Mouse (Mus musculus) midbrain, embryonic 13.5 days (tissue): ENCODE measurements around the gene Wdr72. TPM values are rescaled to one million over a fixed set of nuclear protein-coding genes. Genes with fewer than 3 reads are reported as not detected.

Source experiments
- ATAC-seq: fragments of 200-750 bp; cut with Nextera tagmentation; 2 replicates; pipeline ENCODE4 v1.8.0; 2017; ENCODE audit warnings: mild to moderate bottlenecking, moderate TSS enrichment, moderate library complexity
- H3K27ac ChIP-seq: fragments of 300-500 bp; sonication (generic); 2 replicates; pipeline ENCODE4 v1.5.1; 2015; ENCODE audit warnings: inconsistent platforms, mild to moderate bottlenecking, moderate library complexity
- H3K27me3 ChIP-seq: fragments of 300-500 bp; sonication (generic); 2 replicates; pipeline ENCODE4 v1.6.1; 2015; ENCODE audit warnings: mild to moderate bottlenecking, inconsistent platforms
- H3K36me3 ChIP-seq: fragments of 300-500 bp; sonication (generic); 2 replicates; pipeline ENCODE4 v1.6.1; 2015; ENCODE audit warnings: mild to moderate bottlenecking, inconsistent platforms
- H3K4me1 ChIP-seq: fragments of 300-500 bp; sonication (generic); replicated peaks from 2 replicates; pipeline ENCODE4 v1.6.1; 2015; ENCODE audit warnings: inconsistent platforms
- H3K4me2 ChIP-seq: fragments of 300-500 bp; sonication (generic); replicated peaks from 2 replicates; pipeline ENCODE4 v1.6.1; 2015; ENCODE audit warnings: moderate library complexity, mild to moderate bottlenecking, inconsistent platforms
- H3K4me3 ChIP-seq: fragments of 300-500 bp; sonication (generic); replicated peaks from 2 replicates; pipeline ENCODE4 v1.5.1; 2015; ENCODE audit warnings: mild to moderate bottlenecking, inconsistent platforms
- H3K9ac ChIP-seq: fragments of 300-500 bp; sonication (generic); replicated peaks from 2 replicates; pipeline ENCODE4 v1.6.1; 2015; ENCODE audit warnings: mild to moderate bottlenecking, inconsistent platforms
- H3K9me3 ChIP-seq: fragments of 300-500 bp; sonication (generic); 2 replicates; pipeline ENCODE4 v1.6.1; 2016; ENCODE audit warnings: mild to moderate bottlenecking, inconsistent platforms
- whole genome bisulfite sequencing: fragments of 180-500 bp; shearing (Covaris S2); methylation state at CpG from one replicate; pipeline ENCODE4 v1.1.7; 2015; 5-methylcytosine and 5-hydroxymethylcytosine counted together
- polyA plus RNA-seq: library from polyadenylated mRNA; unstranded; fragments of >200 nt; fragmentation: Nextera tagmentation; extraction: Ambion mirVana; gene quantifications from 2 replicates; pipeline ENCODE4 v1.2.1, GENCODE M21; 2015

Gene Wdr72
- 0.52 and 0.95 TPM in 2 replicates for polyA plus RNA-seq

- Histone ChIP-seq H3K4me1 (peaks cover 7% of the 10 kb centered on the region), H3K4me3 (no peak within 1 kb of the TSS; the same call in 1 of the 2 replicates), H3K4me2 (peak within 1 kb of the TSS; percentile 47), H3K36me3 (no peaks in the 10 kb centered on the region), H3K9ac (0 out of 2 replicates have a peak within 1 kb of the TSS, but pooled peaks have one; percentile 33), H3K9me3 (no peaks in the 10 kb centered on the region), H3K27ac (no peak within 1 kb of the TSS), H3K27me3 (peaks cover 10% of the 10 kb centered on the region; the same call in 1 of the 2 replicates)
- no peak for ATAC-seq
- 3% methylated on average over 16 of the region's 17 CpGs for WGBS
Observed at GRCm38 (mm10) chr9:74109761-74110460, at the start of gene Wdr72. Wdr72 (plus strand) TSS chr9:74110356.

GRCm38 (mm10) chr9:74066278-74066677, 43.9 kb upstream of the Wdr72 start:
- 81% methylated on average over 3 of the region's 3 CpGs for WGBS
- H3K4me2 ChIP-seq = no peak overlapping the region
- no peak for ATAC-seq
- no peak overlapping the region for H3K4me3 ChIP-seq
- peaks cover 3% of the 10 kb centered on the region; the same call in 1 of the 2 replicates for H3K27me3 ChIP-seq
- H3K4me1 ChIP-seq = no peaks in the 10 kb centered on the region
- no peak overlapping the region for H3K9ac ChIP-seq
- H3K9me3 ChIP-seq = no peaks in the 10 kb centered on the region
- no peak overlapping the region for H3K27ac ChIP-seq
- no peaks in the 10 kb centered on the region for H3K36me3 ChIP-seq

- WGBS = 68% methylated on average over 10 of the region's 10 CpGs
- Histone ChIP-seq H3K4me1 (no peaks in the 10 kb centered on the region), H3K36me3 (no peaks in the 10 kb centered on the region), H3K27me3 (peaks cover 3% of the 10 kb centered on the region; the same call in 1 of the 2 replicates), H3K4me3 (no peak overlapping the region), H3K27ac (no peak overlapping the region), H3K4me2 (no peak overlapping the region), H3K9ac (no peak overlapping the region), H3K9me3 (no peaks in the 10 kb centered on the region)
- ATAC-seq = no peak
Observed at GRCm38 (mm10) chr9:74066766-74067165, 43.4 kb upstream of the Wdr72 start.

- no peaks in the 10 kb centered on the region for H3K4me1 ChIP-seq
- no peak overlapping the region for H3K4me3 ChIP-seq
- H3K4me2 ChIP-seq = no peak overlapping the region
- no peaks in the 10 kb centered on the region for H3K27me3 ChIP-seq
- no peak overlapping the region for H3K27ac ChIP-seq
- no peaks in the 10 kb centered on the region for H3K36me3 ChIP-seq
- H3K9me3 ChIP-seq = no peaks in the 10 kb centered on the region
- H3K9ac ChIP-seq = no peak overlapping the region
- ATAC-seq = no peak
- WGBS = 65% methylated on average over 2 of the region's 2 CpGs
Observed at GRCm38 (mm10) chr9:74075958-74076357, 34.2 kb upstream of the Wdr72 start.

- Histone ChIP-seq H3K36me3 (no peaks in the 10 kb centered on the region), H3K4me3 (no peak overlapping the region), H3K9me3 (no peaks in the 10 kb centered on the region), H3K4me2 (no peak overlapping the region), H3K9ac (no peak overlapping the region), H3K4me1 (no peaks in the 10 kb centered on the region), H3K27ac (no peak overlapping the region), H3K27me3 (no peaks in the 10 kb centered on the region)
- ATAC-seq = no peak
Observed at GRCm38 (mm10) chr9:74078458-74078857, 31.7 kb upstream of the Wdr72 start.

- Histone ChIP-seq H3K9me3 (no peaks in the 10 kb centered on the region), H3K9ac (no peak overlapping the region), H3K4me3 (no peak overlapping the region), H3K4me2 (no peak overlapping the region), H3K27ac (no peak overlapping the region), H3K27me3 (no peaks in the 10 kb centered on the region), H3K4me1 (no peaks in the 10 kb centered on the region), H3K36me3 (no peaks in the 10 kb centered on the region)
- WGBS = 31% methylated on average over 5 of the region's 5 CpGs
- no peak for ATAC-seq
Observed at GRCm38 (mm10) chr9:74080241-74080640, 29.9 kb upstream of the Wdr72 start.

- 0 out of 2 replicates have a peak, but pooled peaks cover 3% of the 10 kb centered on the region for H3K27me3 ChIP-seq
- H3K4me2 ChIP-seq = no peak overlapping the region
- ATAC-seq = no peak
- no peak overlapping the region for H3K4me3 ChIP-seq
- no peaks in the 10 kb centered on the region for H3K4me1 ChIP-seq
- H3K9me3 ChIP-seq = no peaks in the 10 kb centered on the region
- no peaks in the 10 kb centered on the region for H3K36me3 ChIP-seq
- H3K27ac ChIP-seq = no peak overlapping the region
- no peak overlapping the region for H3K9ac ChIP-seq
Observed at GRCm38 (mm10) chr9:74101591-74101990, 8.6 kb upstream of the Wdr72 start.

- 100% methylated on average over 1 of the region's 1 CpGs for WGBS
- no peaks in the 10 kb centered on the region for H3K36me3 ChIP-seq
- H3K9me3 ChIP-seq = no peaks in the 10 kb centered on the region
Observed at GRCm38 (mm10) chr9:74102615-74103014, 7.5 kb upstream of the Wdr72 start.

GRCm38 (mm10) chr9:74110461-74110816, 283 bp downstream of the Wdr72 start:
- Histone ChIP-seq H3K27me3 (peaks cover 10% of the 10 kb centered on the region; the same call in 1 of the 2 replicates), H3K4me1 (peaks cover 7% of the 10 kb centered on the region), H3K4me3 (no peak overlapping the region; the same call in 1 of the 2 replicates), H3K9ac (no peak overlapping the region), H3K4me2 (peak overlapping the region; percentile 47), H3K27ac (no peak overlapping the region), H3K36me3 (no peaks in the 10 kb centered on the region), H3K9me3 (no peaks in the 10 kb centered on the region)
- no peak for ATAC-seq
- whole genome bisulfite sequencing = 4% methylated on average over 7 of the region's 7 CpGs

More at GRCm38 (mm10) chr9:74102615-74103014, 7.5 kb upstream of the Wdr72 start:
- H3K27ac ChIP-seq = no peak overlapping the region
- no peak overlapping the region for H3K9ac ChIP-seq
- ATAC-seq = no peak
- H3K4me3 ChIP-seq = no peak overlapping the region
- H3K27me3 ChIP-seq = 0 out of 2 replicates have a peak, but pooled peaks cover 3% of the 10 kb centered on the region
- no peak overlapping the region for H3K4me2 ChIP-seq
- H3K4me1 ChIP-seq = no peaks in the 10 kb centered on the region

GRCm38 (mm10) chr9:74112526-74112925, 2.4 kb downstream of the Wdr72 start:
- 95% methylated on average over 9 of the region's 9 CpGs for WGBS
- Histone ChIP-seq H3K4me2 (no peak overlapping the region), H3K36me3 (no peaks in the 10 kb centered on the region), H3K9ac (no peak overlapping the region), H3K4me3 (no peak overlapping the region), H3K9me3 (no peaks in the 10 kb centered on the region), H3K27ac (no peak overlapping the region), H3K27me3 (peaks cover 10% of the 10 kb centered on the region; the same call in 1 of the 2 replicates), H3K4me1 (peaks cover 11% of the 10 kb centered on the region)
- ATAC-seq = no peak

GRCm38 (mm10) chr9:74126222-74126621, 16.1 kb downstream of the Wdr72 start:
- Histone ChIP-seq H3K9me3 (no peaks in the 10 kb centered on the region), H3K4me3 (no peak overlapping the region), H3K4me2 (no peak overlapping the region), H3K27ac (no peak overlapping the region), H3K36me3 (no peaks in the 10 kb centered on the region), H3K4me1 (no peaks in the 10 kb centered on the region), H3K9ac (no peak overlapping the region), H3K27me3 (no peaks in the 10 kb centered on the region)
- WGBS = 78% methylated on average over 5 of the region's 5 CpGs
- ATAC-seq = no peak

- WGBS = 89% methylated on average over 2 of the region's 2 CpGs
Observed at GRCm38 (mm10) chr9:74134010-74134409, 23.9 kb downstream of the Wdr72 start.

More at GRCm38 (mm10) chr9:74134010-74134409, 23.9 kb downstream of the Wdr72 start:
- Histone ChIP-seq H3K4me1 (no peaks in the 10 kb centered on the region), H3K9ac (no peak overlapping the region), H3K27ac (no peak overlapping the region), H3K27me3 (no peaks in the 10 kb centered on the region), H3K36me3 (no peaks in the 10 kb centered on the region), H3K9me3 (no peaks in the 10 kb centered on the region), H3K4me2 (no peak overlapping the region), H3K4me3 (no peak overlapping the region)
- no peak for ATAC-seq
